Mouse (Mus musculus) spleen, adult 2 months (tissue): ENCODE measurements around the gene Pklr.

Experiments
- CTCF ChIP-seq: fragments of 200-500 bp; IDR thresholded peaks from 2 replicates; pipeline ENCODE4 v1.5.1; 2011; ENCODE audit warnings: mild to moderate bottlenecking, inconsistent platforms; ENCODE audit not compliant: insufficient read depth, insufficient read length, insufficient replicate concordance; ENCODE audit errors: extremely low read depth
- POLR2A ChIP-seq: fragments of 200-500 bp; IDR thresholded peaks from 2 replicates; pipeline ENCODE4 v1.6.1; 2011; ENCODE audit warnings: low read depth, low read length, inconsistent platforms

DNA sequence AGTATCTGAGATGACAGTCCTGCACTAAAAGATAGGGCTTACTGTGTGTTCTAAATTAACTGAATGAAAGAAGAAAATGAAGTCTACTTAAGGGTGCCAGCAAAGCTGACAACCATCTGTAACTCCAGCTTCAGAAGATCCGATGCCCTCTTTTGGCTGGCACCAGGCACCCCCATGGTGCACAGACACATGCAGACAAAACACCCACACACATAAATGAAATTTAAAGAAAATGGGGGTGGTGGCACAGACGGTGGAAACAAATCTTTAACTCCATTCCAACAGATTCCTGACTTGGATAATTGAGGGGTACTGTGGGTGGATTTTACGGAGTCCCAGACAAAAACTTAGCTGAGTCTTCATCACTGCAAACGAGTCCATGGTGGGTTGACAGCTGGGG, 4.1 kb upstream of the Pklr start:
- no peak for TF ChIP-seq CTCF
- no peak for TF ChIP-seq POLR2A
